Mouse (Mus musculus): ENCODE results near the gene Mfrp. TPM values are rescaled to one million over a fixed set of nuclear protein-coding genes. Genes with fewer than 3 reads are reported as not detected.

Gene Mfrp
- under 1 TPM; 0.31 to 0.49 TPM for total RNA-seq (2021)

GRCm38 (mm10) chr9:44101490-44101889 lies at the start of gene Mfrp:
TSS of gene Mfrp (plus strand) at chr9:44101729.
- no peak for DNase-seq (ENCODE audit: extremely low spot score in 1 of 2, low spot score in 1 of 2)

GRCm38 (mm10) chr9:44052855-44053254 lies 48.7 kb upstream of the Mfrp start:
- no peak for DNase-seq (ENCODE audit: extremely low spot score in 1 of 2, low spot score in 1 of 2)

GRCm38 (mm10) chr9:44053936-44054335 lies 47.6 kb upstream of the Mfrp start:
- DNase-seq (ENCODE audit: extremely low spot score in 1 of 2, low spot score in 1 of 2): no peak

- no peak for DNase-seq (ENCODE audit: extremely low spot score in 1 of 2, low spot score in 1 of 2)
These were observed 42.9 kb upstream of the Mfrp start for GRCm38 (mm10) chr9:44058606-44059005.

GRCm38 (mm10) chr9:44065177-44065576 lies 36.4 kb upstream of the Mfrp start:
- no peak for DNase-seq (ENCODE audit: extremely low spot score in 1 of 2, low spot score in 1 of 2)

- DNase-seq (ENCODE audit: extremely low spot score in 1 of 2, low spot score in 1 of 2): peak; percentile 100
These were observed 34.7 kb upstream of the Mfrp start, which contains the start of gene Usp2 for GRCm38 (mm10) chr9:44066785-44067225. TSS of gene Usp2 (plus strand) at chr9:44067021.

- DNase-seq (ENCODE audit: extremely low spot score in 1 of 2, low spot score in 1 of 2): no peak
These were observed 34.1 kb upstream of the Mfrp start for GRCm38 (mm10) chr9:44067241-44067959.

GRCm38 (mm10) chr9:44067960-44068330 lies 33.6 kb upstream of the Mfrp start:
- peak in 1 of 2 experiments; percentile 6 for DNase-seq (ENCODE audit: extremely low spot score in 1 of 2, low spot score in 1 of 2)

- no peak for DNase-seq (ENCODE audit: extremely low spot score in 1 of 2, low spot score in 1 of 2)
These were observed 32.3 kb upstream of the Mfrp start for GRCm38 (mm10) chr9:44069252-44069651.

- peak in 1 of 2 experiments; percentile 7 for DNase-seq (ENCODE audit: extremely low spot score in 1 of 2, low spot score in 1 of 2)
These were observed 31.3 kb upstream of the Mfrp start for GRCm38 (mm10) chr9:44070113-44070843.

- DNase-seq (ENCODE audit: extremely low spot score in 1 of 2, low spot score in 1 of 2): peak in 1 of 2 experiments; percentile 8
These were observed 30.7 kb upstream of the Mfrp start for GRCm38 (mm10) chr9:44070844-44071231.

GRCm38 (mm10) chr9:44071914-44072598 lies 29.5 kb upstream of the Mfrp start:
- DNase-seq (ENCODE audit: extremely low spot score in 1 of 2, low spot score in 1 of 2): peak in 1 of 2 experiments; percentile 11

- peak in 1 of 2 experiments; percentile 14 for DNase-seq (ENCODE audit: extremely low spot score in 1 of 2, low spot score in 1 of 2)
These were observed 29.0 kb upstream of the Mfrp start for GRCm38 (mm10) chr9:44072599-44072915.

GRCm38 (mm10) chr9:44073115-44073514 lies 28.4 kb upstream of the Mfrp start:
- peak in 1 of 2 experiments; percentile 9 for DNase-seq (ENCODE audit: extremely low spot score in 1 of 2, low spot score in 1 of 2)

- peak; percentile 10 to 56 for DNase-seq (ENCODE audit: extremely low spot score in 1 of 2, low spot score in 1 of 2)
These were observed 26.9 kb upstream of the Mfrp start for GRCm38 (mm10) chr9:44074395-44075275.

GRCm38 (mm10) chr9:44075276-44075995 lies 26.1 kb upstream of the Mfrp start:
- peak in 1 of 2 experiments; percentile 6 for DNase-seq (ENCODE audit: extremely low spot score in 1 of 2, low spot score in 1 of 2)

- no peak for DNase-seq (ENCODE audit: extremely low spot score in 1 of 2, low spot score in 1 of 2)
These were observed 25.3 kb upstream of the Mfrp start for GRCm38 (mm10) chr9:44075996-44076763.

GRCm38 (mm10) chr9:44076764-44077120 lies 24.8 kb upstream of the Mfrp start:
- DNase-seq (ENCODE audit: extremely low spot score in 1 of 2, low spot score in 1 of 2): peak; percentile 13 to 57

Data from layer of hippocampus, postnatal 25 days (tissue).